Mouse (Mus musculus) neutrophil, adult 5-6 weeks (primary cell): ENCODE data around the gene Egfl7. TPM values are rescaled to one million over a fixed set of nuclear protein-coding genes. Genes with fewer than 3 reads are reported as not detected.

ENCODE experiments used
- ATAC-seq: fragments of 151-379, 151-347 bp; 2 replicates; pipeline ENCODE4 v1.8.0; 2017; ENCODE audit warnings: mild to moderate bottlenecking, moderate TSS enrichment; ENCODE audit not compliant: insufficient number of reproducible peaks, poor library complexity, low FRiP score, severe bottlenecking; ENCODE audit errors: extremely low read depth
- total RNA-seq: library from RNA; stranded (forward); fragments of 200-1000 nt; gene quantifications from 2 replicates; pipeline ENCODE4 v1.2.3, GENCODE M21; 2017

Egfl7 gene
- total RNA-seq, 1 experiment from 2014 or later = 0.58 TPM

DNA sequence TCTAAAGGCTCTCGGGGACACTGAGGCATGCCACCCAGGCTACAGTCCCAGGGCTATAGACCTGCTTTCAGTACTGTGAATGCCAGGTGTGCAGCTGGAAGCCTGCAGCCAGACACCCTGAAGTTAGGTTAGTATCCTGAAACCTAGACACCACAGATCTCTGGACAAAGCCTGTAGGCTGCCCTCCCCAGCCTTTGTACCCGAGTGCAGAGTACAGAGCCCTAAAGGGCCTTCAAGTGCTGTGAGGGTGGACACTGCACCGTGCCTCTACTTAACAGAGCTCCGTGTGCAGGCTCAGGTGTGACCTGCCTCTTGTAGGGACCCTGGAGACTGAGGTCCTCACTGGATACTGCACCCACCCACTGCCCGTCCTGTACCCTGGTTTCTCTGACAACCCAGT, 19.3 kb upstream of the Egfl7 start:
- ATAC-seq = no peak

DNA sequence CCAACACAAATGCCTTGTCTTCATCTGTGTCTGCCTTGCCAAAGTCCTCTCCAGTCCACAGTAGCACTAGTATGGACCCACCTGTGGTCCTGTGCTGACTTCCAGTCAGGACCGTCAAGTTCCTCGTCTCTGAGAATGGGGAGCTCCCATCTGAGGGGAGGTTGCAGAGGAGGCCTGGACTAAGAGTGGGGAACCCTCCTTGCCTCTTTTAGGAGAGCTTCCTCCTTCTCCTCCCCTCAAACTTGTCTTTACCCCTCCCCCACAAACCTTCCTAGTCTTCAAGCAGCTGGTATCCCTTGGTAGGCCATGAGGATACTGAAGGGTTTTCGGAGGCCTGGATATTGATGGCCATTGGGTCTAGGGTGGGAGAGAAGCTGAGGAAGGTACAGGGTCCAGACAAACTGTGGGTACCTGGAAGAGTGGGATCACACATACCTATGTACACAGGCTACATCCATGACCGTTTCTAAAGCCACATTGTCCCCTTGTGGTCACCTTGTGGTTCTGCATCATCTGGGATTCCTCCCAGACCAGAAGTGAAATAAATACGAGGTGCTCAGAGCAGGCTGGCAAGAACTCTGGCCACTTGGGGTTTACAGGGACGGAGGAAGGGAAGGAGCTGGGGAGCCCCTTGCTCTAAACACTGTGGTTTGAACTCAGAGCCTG, 18.3 kb upstream of the Egfl7 start:
- peak; percentile 51; the same call in 1 of the 2 replicates for ATAC-seq

DNA sequence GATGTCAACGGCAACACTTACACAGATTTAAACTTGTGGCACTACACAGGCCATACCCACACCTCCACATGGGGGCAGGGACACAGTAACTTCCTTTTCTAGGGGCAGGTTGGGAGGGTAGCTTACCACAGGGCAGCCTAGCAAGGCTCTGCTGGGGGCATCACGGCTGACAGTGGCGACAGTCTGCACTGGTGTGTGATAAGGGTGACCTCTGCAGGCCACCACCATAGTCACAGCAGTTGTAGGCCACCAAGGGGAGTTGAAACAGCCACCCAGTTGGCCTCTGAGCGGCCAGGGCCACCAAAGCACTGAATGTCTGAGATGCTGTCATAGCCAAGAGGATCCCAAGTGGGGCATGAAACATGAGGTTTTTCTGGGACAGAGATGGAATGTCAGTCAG, 13.6 kb upstream of the Egfl7 start:
- peak; percentile 84 for ATAC-seq

DNA sequence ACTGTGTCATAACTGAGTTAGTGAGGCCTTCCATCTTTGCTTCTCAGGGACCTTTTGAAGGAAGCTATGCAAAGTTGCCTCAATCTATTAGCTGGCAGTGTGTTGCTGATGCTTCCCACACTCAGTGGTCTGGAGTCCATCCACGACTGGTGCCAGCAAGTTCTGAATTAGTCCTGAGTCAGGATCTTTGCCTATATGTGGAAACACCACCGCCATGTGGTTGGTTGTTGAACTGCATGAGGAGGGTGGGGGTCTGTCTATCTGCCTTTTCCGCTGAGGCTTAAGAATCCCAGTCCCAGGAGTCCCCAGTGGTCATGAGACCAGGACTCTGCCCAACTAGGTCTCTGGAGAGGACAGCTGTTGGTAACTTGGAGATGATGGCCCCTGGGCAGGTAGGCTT, 9.8 kb upstream of the Egfl7 start:
- ATAC-seq = no peak

DNA sequence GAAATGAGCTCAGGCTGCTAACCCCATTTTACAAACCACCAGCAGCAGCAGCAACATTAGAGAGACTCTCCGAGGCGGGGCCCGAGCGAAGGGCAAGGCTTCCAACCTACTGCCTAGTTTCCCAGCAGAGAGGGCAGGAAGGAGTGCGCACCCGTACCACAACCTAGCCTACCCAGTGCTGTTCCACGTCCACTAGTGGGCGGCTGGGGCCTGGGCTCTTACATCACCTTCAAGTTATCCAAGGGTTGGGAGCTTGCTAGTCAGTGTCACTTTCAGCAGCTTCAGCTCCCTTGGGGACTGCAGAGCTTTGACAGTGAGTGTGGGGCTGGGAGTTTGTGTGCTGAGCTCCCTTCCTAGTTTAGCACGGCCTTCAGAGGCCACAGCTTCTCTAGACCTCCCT, 8.4 kb upstream of the Egfl7 start:
- ATAC-seq = no peak

DNA sequence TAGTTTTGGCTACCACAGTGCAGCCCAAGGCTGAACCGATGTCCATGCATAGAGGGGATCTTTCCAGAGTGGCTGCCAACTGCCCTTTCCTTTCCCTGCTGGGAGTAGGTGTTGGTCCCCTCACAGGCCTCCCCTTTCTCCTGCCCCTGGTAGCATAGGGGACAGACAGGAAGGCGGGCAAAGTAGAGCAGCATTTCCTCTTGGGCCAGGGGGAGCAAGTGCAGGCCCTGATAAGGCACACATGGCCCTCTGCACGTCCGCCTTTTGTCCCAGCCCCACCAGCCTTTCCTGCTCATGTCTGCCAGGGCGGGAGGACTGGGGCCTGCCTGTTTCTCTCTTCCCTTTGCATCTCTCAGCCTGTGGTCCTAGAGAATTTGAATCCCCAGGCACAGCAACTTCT, 8.0 kb upstream of the Egfl7 start:
- no peak for ATAC-seq

DNA sequence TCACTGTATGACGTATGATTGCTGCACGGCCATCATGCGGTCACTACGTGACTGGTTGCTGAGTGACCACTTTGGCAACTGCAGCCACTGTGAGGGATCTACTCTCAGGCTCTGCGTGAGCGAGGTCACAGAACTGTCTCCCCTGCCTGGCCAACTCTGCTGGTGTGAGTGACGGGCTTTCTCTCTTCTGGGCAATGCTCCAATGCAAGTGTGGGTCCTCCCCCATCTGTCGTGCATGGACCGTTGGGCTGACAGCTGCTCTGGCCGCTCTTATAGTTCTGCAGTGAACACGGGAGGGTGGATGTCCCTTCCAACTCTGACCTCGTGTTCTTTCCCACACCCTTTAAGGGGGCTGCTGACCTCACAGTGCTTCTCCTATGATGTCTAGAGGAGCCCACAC, 6.4 kb upstream of the Egfl7 start:
- ATAC-seq = no peak

DNA sequence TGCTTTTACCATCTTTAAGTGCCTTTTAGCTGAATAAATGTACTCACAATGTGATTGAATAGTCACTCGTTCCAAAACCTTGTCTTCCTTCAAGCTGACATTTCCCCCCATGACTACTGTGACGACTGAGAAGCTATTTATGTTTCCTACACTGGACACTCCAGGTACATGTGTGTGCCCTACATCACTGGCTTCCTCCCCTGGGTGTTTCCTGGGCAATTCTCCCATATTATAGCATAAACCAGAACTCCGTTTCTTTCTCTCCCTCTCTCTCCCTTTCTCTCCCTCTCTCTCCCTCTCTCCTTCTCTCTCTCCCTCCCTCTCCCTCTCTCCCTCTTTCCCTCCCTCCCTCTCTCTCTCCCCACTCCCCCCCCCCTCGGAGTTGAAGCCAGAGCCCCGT, 6.0 kb upstream of the Egfl7 start:
- no peak for ATAC-seq

DNA sequence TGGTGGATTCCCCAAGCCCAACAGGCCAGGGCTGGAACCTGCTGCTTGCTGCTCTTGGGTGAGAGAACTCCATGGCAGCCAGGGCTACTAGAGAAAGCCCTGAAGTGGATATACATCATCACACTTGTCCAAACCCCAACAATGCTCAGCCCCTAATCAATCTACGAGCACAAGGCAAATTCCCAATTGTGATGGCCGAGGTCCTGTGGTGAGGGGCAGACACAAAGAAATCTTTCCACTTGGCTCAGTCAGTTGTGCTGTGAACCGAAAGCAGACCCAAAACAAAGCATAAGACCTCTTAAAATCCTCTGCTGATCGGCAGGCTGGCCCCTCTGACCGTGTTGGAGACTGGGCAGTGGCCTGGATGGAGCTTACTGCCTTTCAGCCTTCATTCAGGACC, 5.0 kb upstream of the Egfl7 start:
- ATAC-seq = no peak

DNA sequence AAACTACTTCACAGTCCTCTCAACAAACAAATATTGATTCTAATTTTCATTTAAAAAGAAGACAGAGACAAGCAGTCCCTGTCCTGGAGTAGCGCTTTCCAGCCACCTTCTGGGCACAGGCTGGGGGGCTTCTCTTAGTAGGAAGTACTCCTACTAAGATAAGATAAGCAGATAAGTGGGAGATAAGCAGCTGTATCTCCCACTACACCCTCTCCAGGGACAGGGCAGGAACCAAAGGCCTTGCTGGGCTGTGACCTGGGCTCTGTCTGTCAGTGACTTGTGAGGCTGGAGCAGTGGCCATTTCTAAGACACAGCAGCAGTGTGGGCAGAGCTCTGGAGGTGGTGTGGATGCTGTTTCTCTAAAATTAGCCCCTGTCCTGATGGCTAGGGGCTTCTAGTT, 4.4 kb upstream of the Egfl7 start:
- no peak for ATAC-seq

DNA sequence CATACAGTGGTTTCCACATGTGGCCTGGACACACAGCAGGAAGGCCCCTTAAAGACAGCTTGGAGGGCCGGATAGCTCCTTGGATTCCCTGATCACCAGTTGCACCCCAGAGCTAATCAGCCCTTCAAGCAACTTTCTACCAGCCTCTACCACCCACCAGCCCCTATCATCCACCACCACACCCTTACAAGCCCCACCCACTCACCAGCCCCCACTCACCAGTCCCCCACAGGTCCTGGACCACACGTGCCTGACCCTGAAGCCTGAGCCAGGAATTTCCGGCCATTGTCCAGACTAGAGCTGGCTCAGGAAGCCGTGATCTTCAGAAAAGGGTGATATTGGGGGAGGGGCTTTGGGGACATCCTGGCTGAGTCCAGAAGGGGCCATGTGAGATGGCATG, 3.9 kb upstream of the Egfl7 start:
- no peak for ATAC-seq

DNA sequence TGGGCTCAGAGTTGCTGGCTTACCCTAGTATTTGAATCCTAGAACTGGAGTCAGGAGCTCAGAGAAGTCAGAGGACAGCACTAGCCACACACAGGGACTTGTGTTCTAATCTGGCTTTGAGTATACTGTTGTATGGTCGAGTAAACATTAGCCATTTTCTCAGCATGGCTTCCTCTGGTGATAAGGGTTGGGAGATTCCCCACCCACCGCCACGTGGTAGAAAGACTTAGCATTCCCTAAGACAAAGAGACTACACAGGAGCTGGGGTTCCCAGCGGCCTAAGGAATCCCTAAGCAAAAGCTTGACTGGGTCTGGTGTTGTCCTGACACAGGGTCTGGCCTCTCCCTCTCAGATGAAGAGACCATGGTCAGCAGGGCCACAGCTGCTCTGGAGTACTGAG, 3.4 kb upstream of the Egfl7 start:
- no peak for ATAC-seq

DNA sequence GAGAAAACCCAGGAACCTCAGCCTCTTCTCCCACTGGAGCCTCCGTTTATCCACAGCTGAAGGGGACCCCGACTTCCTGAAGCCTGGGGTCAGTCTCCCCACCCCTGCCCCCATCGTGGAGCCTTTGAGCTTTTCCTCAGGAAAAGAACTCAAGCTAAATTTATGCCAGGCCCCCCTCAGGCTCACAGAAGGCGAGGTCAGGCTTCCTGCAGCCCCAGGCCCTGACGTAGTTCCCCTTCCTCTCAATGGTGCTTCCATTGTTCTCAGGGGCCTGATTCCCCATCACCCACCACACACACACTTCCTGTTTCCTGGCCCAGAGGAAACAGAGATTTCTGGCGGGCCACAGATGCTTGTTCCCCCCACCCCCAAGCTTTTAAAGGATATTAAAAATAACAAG, 1.4 kb upstream of the Egfl7 start:
- no peak for ATAC-seq

DNA sequence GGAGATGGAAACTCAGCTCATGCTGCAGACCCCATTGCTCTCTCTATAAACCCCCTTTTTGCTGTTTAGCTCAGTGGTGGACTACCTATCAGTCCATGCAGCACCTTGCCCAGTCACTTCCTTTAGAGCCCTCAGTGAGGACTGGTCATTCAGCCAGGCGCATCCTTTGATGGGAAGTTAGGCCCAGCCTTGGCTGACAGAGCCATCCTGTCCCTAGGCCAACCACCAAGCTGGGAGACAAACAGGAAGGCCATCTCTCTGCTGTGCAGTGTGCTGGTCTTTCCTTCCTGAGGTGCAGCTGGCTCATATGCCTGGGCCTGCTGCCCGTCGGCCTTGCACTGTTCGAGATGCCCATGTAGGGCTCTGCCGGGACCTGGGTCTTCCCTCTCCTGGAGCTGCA, 937 bp downstream of the Egfl7 start:
- ATAC-seq = no peak

DNA sequence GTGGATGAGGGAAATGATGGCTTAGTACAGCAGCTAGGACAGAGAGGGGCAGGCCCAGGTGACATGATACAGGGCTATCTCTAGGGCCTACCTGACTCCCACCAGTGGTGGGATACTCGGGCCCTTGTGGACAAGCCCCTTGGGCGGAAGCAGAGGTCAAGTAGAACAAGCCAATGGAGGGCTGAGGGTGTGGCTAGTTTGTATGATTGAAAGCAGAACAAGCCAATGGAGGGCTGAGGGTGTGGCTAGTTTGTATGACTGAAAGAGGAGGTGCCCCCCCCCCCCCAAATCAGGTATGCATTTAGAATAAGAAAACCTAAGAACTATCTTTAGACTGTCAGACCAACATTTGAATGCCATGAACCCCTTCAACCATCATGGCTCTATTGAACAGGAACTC, 2.4 kb downstream of the Egfl7 start:
- no peak for ATAC-seq

DNA sequence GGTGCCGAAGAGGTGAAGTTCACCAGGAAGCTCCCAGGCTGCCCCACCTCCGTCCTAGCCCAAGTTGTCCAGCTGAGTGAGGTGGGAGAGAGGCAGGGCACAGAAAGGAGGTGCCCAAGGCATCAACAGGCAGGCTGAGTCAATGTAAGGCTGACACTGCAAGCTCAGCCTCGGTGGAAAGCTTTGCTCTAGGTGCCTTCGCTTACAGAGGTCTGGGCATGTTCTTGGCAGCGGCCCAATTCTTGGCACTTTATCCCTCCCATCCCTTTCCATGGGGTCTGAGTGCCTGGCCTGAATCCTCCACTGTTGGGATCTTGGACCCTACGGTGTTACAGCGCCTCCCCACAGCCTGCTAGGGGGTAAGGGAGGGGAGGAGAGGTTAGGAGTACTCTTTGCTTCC, 2.9 kb downstream of the Egfl7 start:
- no peak for ATAC-seq

DNA sequence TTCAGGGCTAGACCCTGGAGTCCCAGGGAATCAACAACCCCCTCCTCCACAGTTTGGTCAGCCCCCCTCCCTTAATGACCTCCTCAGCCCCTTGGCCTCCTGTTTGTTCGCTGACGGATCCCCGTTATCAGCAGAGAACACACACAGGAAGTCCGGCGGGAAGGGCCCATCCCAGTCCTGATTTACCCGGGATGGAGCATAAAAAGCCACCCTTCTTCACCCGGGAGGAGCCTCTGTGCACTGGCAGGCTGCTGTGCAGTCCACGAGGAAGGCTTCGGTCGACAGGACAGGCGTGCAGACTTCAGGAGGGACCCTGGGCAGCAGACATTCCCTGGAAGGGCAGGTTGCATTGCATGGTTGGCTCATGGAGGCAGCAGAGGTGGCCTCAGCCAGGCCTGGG, 3.8 kb downstream of the Egfl7 start:
- ATAC-seq = no peak

DNA sequence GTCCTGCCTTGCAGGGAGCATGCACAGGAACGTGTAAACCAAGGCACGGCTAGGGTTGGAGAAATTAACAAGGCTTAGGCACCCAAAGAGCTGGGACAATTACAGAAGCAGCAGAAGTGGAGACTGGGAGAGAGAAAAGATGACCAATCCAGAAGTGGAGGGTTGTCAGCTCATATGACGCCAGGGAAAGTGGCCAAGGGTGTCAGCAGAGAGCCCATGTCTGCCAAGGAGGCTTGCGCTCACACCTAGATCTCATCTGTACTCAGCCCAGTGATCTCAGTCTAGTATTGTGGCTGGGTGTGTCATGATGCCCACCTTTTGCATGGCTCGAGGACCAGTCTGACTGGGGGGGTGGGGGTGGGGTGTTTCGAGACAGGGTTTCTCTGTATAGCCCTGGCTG, 5.9 kb downstream of the Egfl7 start:
- no peak for ATAC-seq

DNA sequence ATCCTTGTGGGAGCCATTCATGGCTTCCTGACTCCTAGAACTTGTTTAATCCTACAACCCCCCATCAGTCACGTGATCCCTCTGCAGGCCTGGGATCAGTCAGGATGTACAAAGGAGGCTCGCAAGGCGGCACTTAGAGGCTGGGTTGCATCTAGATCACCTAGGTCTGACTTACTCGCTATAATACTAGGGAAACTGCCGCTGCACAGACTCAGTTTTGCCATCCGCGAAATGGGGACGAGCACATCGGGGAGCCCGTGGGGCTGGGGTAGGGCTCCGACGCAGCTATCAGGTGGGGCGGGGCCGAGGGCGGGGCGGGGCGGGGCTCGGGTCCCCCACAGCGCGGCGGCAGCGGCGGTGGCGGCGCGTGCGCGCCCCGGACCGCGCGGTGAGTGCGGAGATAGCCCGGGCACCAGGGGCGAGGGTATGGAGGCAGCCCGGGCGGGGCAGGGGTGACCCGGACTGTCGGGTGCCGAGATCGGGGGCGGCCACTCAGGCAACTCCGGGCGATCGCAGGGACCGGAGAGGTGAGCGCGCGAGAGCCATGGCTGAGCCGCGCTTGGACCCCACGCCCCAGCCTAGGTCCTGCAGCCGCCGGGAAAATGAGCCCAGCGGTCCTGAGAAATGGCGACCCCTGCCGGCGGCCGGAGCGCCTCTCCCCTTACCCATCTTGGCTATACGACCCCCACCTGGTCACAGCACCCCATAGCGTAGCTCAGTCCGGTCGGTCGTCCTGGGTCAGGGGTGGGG, 6.7 kb downstream of the Egfl7 start, which contains the start of gene Gm20532:
Gene Gm20532, plus strand, starts transcription at position 346 of the 750 bp plus-strand sequence.
- no peak for ATAC-seq

DNA sequence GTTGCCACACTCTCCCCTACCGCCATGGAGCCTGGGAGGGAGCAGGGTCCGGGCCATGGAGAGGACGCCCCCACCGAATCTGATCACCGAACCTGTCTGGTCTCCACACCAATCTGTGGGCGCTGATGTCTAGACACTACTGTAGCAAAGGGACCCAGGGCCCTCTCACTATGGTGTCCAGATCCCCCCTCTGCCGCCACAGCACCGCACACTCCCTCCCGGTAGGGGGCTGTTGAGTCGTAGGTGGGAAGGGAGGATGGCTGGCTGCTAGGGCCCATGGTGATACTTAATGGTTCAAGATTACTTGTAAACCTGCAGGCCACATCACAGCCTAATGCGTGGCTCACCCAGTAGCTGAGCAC, 7.2 kb downstream of the Egfl7 start:
- no peak for ATAC-seq

DNA sequence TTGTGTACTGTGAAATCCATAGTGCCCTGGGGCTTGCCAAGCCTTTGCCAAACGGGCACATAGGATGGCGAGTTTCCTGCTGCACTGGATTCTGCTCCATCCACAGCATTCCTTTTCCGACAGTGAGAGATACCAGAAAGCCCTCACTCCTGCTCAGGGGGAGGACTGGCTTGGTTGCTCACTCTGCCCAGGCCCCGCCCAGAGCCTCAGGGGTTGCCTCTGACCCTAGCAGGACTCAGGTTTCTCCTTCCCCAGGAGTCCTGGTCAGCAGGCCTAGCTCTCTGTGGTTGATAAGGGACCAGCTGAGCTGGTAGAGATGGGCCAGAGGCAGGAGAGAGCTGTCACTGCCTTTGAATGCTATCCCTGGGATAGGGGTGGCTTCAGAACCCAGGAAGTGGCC, 8.8 kb downstream of the Egfl7 start:
- no peak for ATAC-seq
